Mouse (Mus musculus) right cerebral cortex, postnatal 14 days (tissue): ENCODE measurements around the gene Gdap1l1.
"Not testable (repeated sequence)": the region's sequence is repeated elsewhere in the genome, so short reads cannot be mapped to it uniquely, and the experiment has no call there.

Experiments
- DNase-seq: peaks from one replicate; pipeline ENCODE4 v3.0.0; 2022

The Gdap1l1 gene

DNA sequence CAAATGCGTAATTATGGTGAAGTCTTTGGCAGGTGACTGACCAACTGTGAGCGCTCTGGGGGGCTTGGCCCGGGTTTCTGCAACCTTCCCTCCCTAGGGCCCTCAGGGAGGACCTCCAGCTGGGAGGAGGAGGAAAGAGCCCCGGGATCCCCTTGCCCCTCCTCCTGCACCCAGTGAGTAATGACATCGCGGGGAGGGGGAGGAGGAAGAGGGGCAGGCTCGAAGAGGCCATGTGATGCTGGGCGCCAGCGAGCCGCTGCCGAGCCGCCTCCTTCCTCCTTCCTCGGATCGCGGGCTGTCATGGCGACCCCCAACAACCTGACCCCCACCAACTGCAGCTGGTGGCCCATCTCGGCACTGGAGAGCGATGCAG is at the start of gene Gdap1l1:
TSS of gene Gdap1l1 (plus strand) at position 231 of the 373 bp plus-strand sequence.
- DNase-seq: peak; percentile 77

GRCm38 (mm10) chr2:163392436-163392835 is 45.8 kb upstream of the Gdap1l1 start:
- DNase-seq: no peak

DNA sequence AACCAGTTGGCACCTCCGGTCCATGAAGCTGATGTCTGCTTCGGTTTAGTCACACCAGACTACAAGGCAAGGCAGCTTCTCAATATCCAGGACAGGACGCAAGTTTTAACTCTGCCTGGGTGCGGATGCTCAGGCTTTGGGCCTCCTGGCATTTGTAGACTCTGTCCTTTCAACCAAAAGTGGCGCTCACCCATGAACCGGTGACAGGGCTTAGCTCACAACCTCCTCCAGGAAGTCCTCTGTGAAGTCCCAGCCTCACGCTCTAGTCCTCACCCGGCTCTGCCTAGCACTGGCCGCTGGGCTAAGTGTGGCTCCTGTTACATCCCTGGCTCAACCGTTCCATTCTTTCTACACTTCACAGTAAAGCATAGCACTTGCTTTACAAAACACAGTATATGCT is 45.0 kb upstream of the Gdap1l1 start:
- DNase-seq: no peak

GRCm38 (mm10) chr2:163393976-163394375 is 44.3 kb upstream of the Gdap1l1 start:
- DNase-seq: no peak

- no peak for DNase-seq
These were observed 43.3 kb upstream of the Gdap1l1 start for GRCm38 (mm10) chr2:163394977-163395376.

DNA sequence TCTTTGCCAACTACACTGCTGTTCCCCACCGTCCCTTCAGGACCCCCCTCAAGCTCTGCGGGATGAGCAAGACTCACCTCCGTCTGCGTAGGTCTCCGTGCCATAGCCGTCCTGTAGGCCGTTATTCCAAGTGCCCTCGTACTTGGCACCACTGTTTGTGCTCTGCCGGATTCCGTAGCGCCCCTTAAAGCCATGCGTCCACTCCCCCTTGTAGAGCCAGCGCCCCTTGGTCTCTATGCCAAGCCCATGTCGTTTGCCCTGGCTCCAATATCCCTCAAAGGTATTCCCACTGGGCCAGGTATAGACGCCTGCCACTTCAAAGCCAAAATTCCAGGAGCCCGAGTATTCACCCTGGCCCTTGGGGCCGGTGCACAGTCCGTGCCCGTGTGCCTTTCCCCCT is 41.2 kb upstream of the Gdap1l1 start:
- DNase-seq: no peak

DNA sequence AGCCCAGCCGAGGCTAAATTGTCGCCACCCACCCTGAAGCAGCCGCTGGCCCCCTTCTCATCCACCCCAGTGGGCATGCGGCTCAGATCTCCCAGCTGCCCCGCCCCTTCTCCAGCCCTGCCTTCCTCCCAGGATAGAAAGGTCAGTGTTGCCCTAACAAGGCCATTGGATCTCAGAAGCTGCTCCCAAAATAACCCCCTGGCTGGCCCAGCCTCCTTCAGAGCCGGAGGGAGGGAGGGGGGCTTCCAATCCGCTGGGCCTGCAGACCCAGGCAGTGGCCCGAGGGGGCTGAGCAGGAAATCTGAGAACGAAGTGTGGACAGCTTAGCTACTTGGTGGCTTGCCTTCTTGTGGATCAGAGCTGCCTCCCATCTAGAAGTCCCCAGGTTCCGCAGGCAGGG is 40.4 kb upstream of the Gdap1l1 start, which contains the start of gene Jph2:
TSS of gene Jph2 (minus strand) at position 89 of the 400 bp plus-strand sequence.
- no peak for DNase-seq

GRCm38 (mm10) chr2:163398770-163399169 is 39.5 kb upstream of the Gdap1l1 start:
- no peak for DNase-seq

- DNase-seq: no peak
These were observed 39.1 kb upstream of the Gdap1l1 start for GRCm38 (mm10) chr2:163399222-163399621.

- DNase-seq: peak; percentile 68
These were observed 37.1 kb upstream of the Gdap1l1 start for GRCm38 (mm10) chr2:163401221-163401620.

- no peak for DNase-seq
These were observed 34.0 kb upstream of the Gdap1l1 start for GRCm38 (mm10) chr2:163404037-163404815.

GRCm38 (mm10) chr2:163410211-163410610 is 28.1 kb upstream of the Gdap1l1 start:
- no peak for DNase-seq

- DNase-seq: not testable (repeated sequence)
These were observed 26.9 kb upstream of the Gdap1l1 start for GRCm38 (mm10) chr2:163411344-163411743.

DNA sequence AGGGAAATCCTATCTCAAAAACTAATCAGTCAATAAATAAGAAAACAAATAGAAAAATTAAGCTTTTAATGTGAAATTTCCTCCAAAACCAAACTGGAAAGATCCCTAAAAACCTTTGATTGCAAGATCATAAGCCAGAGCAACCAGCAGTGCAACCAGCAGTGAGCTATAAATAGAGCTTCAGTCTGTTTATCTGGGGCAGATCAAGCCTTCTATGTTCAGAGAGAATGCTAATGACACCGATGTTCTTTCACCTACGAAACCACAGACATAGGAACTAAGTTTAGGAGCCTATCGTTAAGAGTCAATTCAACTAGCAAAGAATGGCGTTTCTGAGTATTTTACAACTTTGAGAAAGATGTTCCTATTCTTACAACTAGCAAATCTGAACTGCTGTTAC is 26.4 kb upstream of the Gdap1l1 start:
- DNase-seq: no peak

GRCm38 (mm10) chr2:163412419-163412818 is 25.9 kb upstream of the Gdap1l1 start:
- DNase-seq: no peak

DNA sequence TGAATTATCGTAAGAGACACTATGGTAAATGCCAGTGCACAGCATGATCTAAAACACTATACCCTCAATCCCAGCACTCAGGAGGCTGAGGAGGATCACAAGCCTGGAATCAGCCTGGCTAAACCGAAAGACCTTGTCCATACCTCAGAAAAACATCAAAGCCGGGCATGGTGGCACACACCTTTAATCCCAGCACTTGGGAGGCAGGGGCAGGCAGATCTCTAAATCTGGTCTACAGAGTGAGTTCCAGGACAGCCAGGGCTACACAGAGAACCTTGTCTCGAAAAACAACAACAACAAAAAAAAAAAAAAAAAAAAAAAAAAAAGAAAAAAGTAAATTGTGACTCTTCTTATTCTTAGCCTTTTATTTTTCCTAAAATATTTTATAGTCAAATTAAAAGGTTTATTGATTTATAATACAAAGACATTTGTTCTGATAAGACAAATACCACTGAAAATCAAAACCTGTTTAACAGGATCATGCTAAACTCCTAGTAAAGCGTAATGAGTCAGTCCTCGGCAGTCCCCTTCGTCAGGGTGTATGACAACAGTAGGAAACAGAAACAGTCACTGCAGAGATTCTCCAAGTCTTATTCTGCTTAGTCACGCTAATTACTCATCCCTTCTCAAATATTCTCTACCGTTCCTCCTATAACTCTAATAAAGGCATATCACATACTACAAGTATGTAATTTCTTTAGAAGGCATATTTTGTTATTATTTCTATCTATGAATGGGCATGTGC is 25.3 kb upstream of the Gdap1l1 start:
- DNase-seq: no peak

GRCm38 (mm10) chr2:163417026-163417425 is 21.2 kb upstream of the Gdap1l1 start:
- no peak for DNase-seq

DNA sequence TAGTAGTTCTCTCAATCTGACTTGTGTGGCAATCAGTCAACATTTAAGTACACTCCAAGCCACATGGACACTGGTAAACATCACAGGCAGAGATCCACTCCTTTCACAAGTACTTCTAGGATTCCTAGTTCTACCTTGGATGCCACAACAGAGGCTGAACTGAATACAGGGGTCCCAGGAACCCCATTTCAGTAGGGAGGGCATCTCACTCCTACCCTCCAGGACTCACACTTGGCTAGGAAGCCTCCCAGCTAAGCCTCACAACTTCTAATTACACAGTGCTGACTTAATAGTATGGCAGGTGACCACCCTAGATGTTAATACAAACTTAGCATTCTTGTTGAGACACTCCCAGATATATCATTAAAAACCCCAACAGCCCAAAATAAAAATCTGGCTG is 20.4 kb upstream of the Gdap1l1 start:
- DNase-seq: no peak

DNA sequence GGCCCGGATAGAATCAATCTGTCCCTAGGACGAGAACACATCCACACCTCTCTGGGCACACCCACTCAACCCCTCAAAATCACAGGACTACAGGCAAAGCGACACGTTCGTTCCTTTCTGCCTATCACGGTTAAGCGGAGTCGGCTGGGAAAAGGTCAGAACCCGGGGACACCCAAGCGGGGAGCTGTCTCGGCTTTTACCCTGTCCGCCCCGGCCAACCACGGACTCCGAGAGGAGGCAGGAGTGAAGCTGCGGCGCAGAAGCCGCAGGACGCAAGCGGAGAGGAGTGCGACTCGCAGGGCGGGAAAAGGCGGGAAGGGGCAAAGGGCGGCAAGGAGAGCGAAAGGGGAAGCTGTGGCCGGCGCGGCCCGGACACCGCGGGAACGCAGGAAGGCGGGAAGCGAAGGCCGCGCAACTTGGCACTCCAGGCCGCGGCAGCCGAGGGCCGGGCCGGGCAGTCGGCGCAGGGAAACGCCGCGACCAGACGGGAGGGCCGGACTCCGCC is 19.4 kb upstream of the Gdap1l1 start:
- DNase-seq: peak; percentile 23

GRCm38 (mm10) chr2:163419346-163420045 is 18.8 kb upstream of the Gdap1l1 start:
- DNase-seq: peak; percentile 99

DNA sequence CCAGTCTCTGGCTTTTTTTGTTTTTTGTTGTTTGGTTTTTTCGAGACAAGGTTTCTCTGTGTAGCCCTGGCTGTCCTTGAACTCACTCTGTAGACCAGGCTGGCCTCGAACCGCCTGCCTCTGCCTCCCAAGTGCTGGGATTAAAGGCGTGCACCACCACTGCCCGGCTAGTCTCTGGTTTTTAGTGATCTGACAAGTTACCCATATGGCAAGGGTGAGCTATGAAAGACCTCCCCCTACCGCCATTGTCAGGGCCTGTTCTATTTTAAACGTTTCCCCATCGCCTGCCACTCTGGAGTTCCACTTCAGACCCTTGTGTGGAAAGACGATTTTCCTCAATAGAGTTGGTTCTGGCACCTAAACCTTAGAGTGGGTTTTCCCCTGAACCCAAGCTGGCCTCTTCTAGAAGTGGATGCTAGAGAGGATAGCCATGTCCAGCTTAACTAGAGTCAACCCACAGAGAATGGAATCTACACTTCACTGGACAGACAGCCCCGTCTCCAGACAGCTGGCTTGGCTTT is 17.9 kb upstream of the Gdap1l1 start:
- DNase-seq: no peak

DNA sequence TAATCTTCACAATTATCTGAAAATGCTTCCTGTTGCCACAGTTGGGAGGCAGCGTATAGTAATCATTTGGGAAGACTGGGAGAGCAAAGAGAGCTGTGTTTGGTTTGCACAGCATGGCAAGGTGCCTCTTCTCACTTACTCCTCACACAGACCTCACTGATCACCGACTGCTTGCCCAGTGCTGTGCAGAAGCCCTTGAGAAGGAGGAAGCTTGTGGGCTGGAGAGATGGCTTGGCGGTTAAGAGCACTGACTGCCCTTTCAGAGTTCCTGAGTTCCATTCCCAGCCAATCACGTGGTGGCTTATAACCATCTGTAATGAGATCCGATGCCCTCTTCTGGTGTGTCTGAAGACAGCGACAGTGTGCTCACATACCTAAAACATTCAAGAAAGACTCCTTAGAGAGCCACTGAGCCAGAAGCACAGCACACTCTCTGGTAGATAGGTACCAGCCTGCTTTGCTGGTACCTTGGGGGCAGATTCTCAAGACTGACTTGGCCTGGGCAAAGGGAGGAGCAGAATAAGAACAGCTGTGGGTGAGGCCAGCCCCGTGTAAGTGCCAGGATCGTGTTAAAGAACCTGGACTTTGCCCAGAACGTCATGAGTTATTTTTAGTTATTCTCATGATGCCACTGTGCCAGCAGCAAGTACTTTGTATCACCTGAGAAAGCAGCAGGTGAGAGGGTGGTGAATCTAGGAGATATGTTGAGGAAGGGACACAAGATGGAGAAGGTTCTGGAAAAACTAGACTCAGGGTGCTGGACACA is 15.2 kb upstream of the Gdap1l1 start:
- DNase-seq: no peak
